Mouse (Mus musculus) G1E (cell line): ENCODE measurements around the gene Dchs2.

Experiments used
- CTCF ChIP-seq: IDR thresholded peaks from 2 replicates; pipeline ENCODE4 v1.5.1; 2012; ENCODE audit warnings: low read depth, low read length, inconsistent platforms, mixed read lengths
- GATA2 ChIP-seq: IDR thresholded peaks from 2 replicates; pipeline ENCODE4 v1.6.1; 2012; ENCODE audit warnings: low read depth, low read length, inconsistent platforms, borderline replicate concordance

GRCm38 (mm10) chr3:83163676-83164075, 35.9 kb downstream of the Dchs2 start:
- TF ChIP-seq CTCF, result no peak
- no peak for TF ChIP-seq GATA2
